Mouse (Mus musculus): ENCODE measurements around the gene Rrp7a.

DNA sequence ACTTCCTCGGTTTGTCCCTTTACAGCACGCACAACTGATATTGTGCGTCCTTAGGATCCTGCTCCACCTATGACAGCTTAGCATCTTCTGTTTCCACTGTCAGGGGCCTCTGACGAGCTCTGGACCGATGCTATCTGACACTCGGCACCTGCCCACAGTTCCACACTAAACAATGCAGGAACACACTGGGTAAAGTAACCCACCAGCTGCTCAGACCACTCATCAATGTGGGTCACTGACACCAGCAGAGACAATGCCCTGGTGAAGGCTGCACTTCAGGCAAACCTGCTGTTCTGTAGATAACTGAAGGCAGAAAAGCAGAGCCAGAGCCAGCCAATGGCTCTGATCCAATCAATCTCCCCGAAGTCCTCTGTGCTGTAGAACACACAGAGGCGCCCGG lies 4.0 kb upstream of the Rrp7a start:
- TF ChIP-seq HCFC1 (IDR thresholded peaks at IDR 0.05; ENCODE audit: borderline replicate concordance, insufficient read depth, low read length) (no peak), CHD2 (IDR thresholded peaks at IDR 0.05; ENCODE audit: low read depth, low read length) (no peak), ZNF384 (IDR thresholded peaks at IDR 0.05; ENCODE audit: low read depth, low read length) (no peak)

All from ES-E14 (cell line).